20 mouse cellular contexts compared by ENCODE assay signal in the genomic region with DNA sequence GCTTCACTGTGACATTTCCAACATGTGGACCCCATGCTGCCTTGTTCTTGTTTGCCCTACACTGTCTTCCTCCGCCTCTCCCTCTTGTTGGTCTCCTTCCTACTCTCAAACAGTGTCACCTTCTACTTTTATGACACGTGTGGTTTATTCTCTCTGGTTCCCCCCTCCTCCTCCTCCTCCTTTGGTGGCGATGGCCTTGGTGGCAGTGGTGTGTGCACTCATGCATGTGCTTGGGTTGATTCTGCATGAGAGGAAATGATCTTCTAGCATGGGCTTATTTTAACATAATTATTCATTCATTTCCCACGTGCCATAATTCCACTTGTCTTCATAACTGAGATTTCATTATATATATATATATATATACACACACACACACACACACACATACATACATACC.
DNase-seq lines count a peak whose midpoint lies in the region; ATAC-seq lines count a peak whose summit lies in the region.
"Had no signal": no experiment of that assay in that cellular context is flagged by ENCODE, and none has a peak within 500 bp of the region (broad histone marks: within the 10 kb centered on the region; RNA-seq: fewer than 3 reads in every experiment).

No protein-coding gene starts in this region.

- H3K4me2 ChIP-seq in heart, embryonic 12.5 days, result no peak overlapping the region
- H3K4me2 ChIP-seq: embryonic facial prominence, embryonic 12.5 days; forebrain, embryonic 12.5 days had no signal

- peak; percentile 53 for DNase-seq in heart, embryonic 10.5 days (ENCODE audit: low spot score)
- DNase-seq in A20 (ENCODE audit: low read depth, low spot score), result peak; percentile 66
- DNase-seq in B cell, adult 2 months, result peak; percentile 9 to 16
- peak; percentile 15 to 22 for DNase-seq in natural killer cell, adult 2 months (ENCODE audit: low spot score in 2 of 2)
- no peak for DNase-seq in kidney, adult 8-10 months
- DNase-seq in gastrocnemius, adult 8-10 months (ENCODE audit: low spot score in 2 of 2), result no peak
- DNase-seq in forebrain, embryonic 10.5 days (ENCODE audit: extremely low spot score, low spot score), result no peak
- DNase-seq: cerebellum, adult 2 months; cerebellum, adult 9-10 months; cerebellum, postnatal 10 days; cerebellum, postnatal 25 days had no signal

- no peaks in the 10 kb centered on the region for H3K27me3 ChIP-seq in heart, embryonic 10.5 days (ENCODE audit: insufficient read depth, poor library complexity, severe bottlenecking)
- H3K27me3 ChIP-seq in heart, embryonic 12.5 days (replicated peaks), result no peaks in the 10 kb centered on the region
- H3K27me3 ChIP-seq in forebrain, embryonic 10.5 days (ENCODE audit: poor library complexity, severe bottlenecking), result no peaks in the 10 kb centered on the region
- H3K27me3 ChIP-seq: embryonic facial prominence, embryonic 12.5 days; forebrain, embryonic 12.5 days; Patski had no signal

- 86% methylated on average over 4 of the region's 4 CpGs for WGBS in heart, embryonic 10.5 days
- WGBS in heart, embryonic 12.5 days, result 90% methylated on average over 4 of the region's 4 CpGs
- whole genome bisulfite sequencing in forebrain, embryonic 10.5 days, result 90% methylated on average over 4 of the region's 4 CpGs

- no peak overlapping the region for H3K27ac ChIP-seq in heart, embryonic 10.5 days
- no peak overlapping the region for H3K27ac ChIP-seq in heart, embryonic 12.5 days (ENCODE audit: poor library complexity, severe bottlenecking)
- no peak overlapping the region for H3K27ac ChIP-seq in forebrain, embryonic 10.5 days
- H3K27ac ChIP-seq: embryonic facial prominence, embryonic 10.5 days; embryonic facial prominence, embryonic 12.5 days; forebrain, embryonic 12.5 days had no signal

- H3K4me1 ChIP-seq in heart, embryonic 10.5 days, result no peaks in the 10 kb centered on the region
- no peaks in the 10 kb centered on the region for H3K4me1 ChIP-seq in heart, embryonic 12.5 days (replicated peaks)
- no peaks in the 10 kb centered on the region for H3K4me1 ChIP-seq in forebrain, embryonic 10.5 days
- H3K4me1 ChIP-seq: embryonic facial prominence, embryonic 10.5 days; embryonic facial prominence, embryonic 12.5 days; forebrain, embryonic 12.5 days had no signal

- H3K9me3 ChIP-seq in heart, embryonic 10.5 days, result no peaks in the 10 kb centered on the region
- no peaks in the 10 kb centered on the region for H3K9me3 ChIP-seq in heart, embryonic 12.5 days (replicated peaks)
- no peaks in the 10 kb centered on the region for H3K9me3 ChIP-seq in forebrain, embryonic 10.5 days
- H3K9me3 ChIP-seq: embryonic facial prominence, embryonic 10.5 days; embryonic facial prominence, embryonic 12.5 days; forebrain, embryonic 12.5 days; G1E had no signal

- ATAC-seq in heart, embryonic 12.5 days (ENCODE audit: insufficient number of reproducible peaks, low FRiP score), result no peak
- ATAC-seq: activated CD4-positive, CD25-positive, alpha-beta regulatory T cell, adult 4 months; forebrain, embryonic 14.5 days; forebrain, embryonic 16.5 days; Patski had no signal

- no peak overlapping the region for H3K4me3 ChIP-seq in heart, embryonic 10.5 days
- H3K4me3 ChIP-seq in heart, embryonic 12.5 days, result no peak overlapping the region
- H3K4me3 ChIP-seq in forebrain, embryonic 10.5 days, result no peak overlapping the region
- H3K4me3 ChIP-seq: embryonic facial prominence, embryonic 10.5 days; embryonic facial prominence, embryonic 12.5 days; forebrain, embryonic 12.5 days had no signal

- H3K36me3 ChIP-seq in heart, embryonic 10.5 days, result no peaks in the 10 kb centered on the region
- 0 out of 2 replicates have a peak, but pooled peaks cover 4% of the 10 kb centered on the region for H3K36me3 ChIP-seq in heart, embryonic 12.5 days
- H3K36me3 ChIP-seq in forebrain, embryonic 10.5 days (replicated peaks), result no peaks in the 10 kb centered on the region
- H3K36me3 ChIP-seq: embryonic facial prominence, embryonic 10.5 days; embryonic facial prominence, embryonic 12.5 days; forebrain, embryonic 12.5 days; G1E had no signal

- no peak overlapping the region for H3K9ac ChIP-seq in heart, embryonic 12.5 days
- H3K9ac ChIP-seq: embryonic facial prominence, embryonic 12.5 days; forebrain, embryonic 12.5 days had no signal

Comparison
In these comparisons a context has a peak if more than half of its experiments do, and no peak if none do; other contexts are left out.
1. DNase-seq: peak in heart, embryonic 10.5 days (single experiment), A20 (single experiment), B cell, adult 2 months (2 of 2) and natural killer cell, adult 2 months (2 of 2); none in kidney, adult 8-10 months (0 of 2), gastrocnemius, adult 8-10 months (0 of 2) and forebrain, embryonic 10.5 days (single experiment).